Mouse (Mus musculus) hindbrain, embryonic 11.5 days (tissue): ENCODE measurements around the gene Rassf2. TPM values are rescaled to one million over a fixed set of nuclear protein-coding genes. Genes with fewer than 3 reads are reported as not detected.
A peak's percentile ranks its signal among the peaks of the same experiment; 100 is the strongest.

Experiments used
- ATAC-seq: fragments of 200-750 bp; cut with Nextera tagmentation; 2 replicates; pipeline ENCODE4 v1.8.0; 2017; ENCODE audit warnings: mild to moderate bottlenecking, moderate TSS enrichment, moderate library complexity; ENCODE audit not compliant: low FRiP score
- DNase-seq: peaks from one replicate; pipeline ENCODE4 v3.0.0-alpha.2; 2015; ENCODE audit warnings: low spot score
- H3K27ac ChIP-seq: fragments of 300-500 bp; sonication (generic); 2 replicates; pipeline ENCODE4 v1.5.1; 2014; ENCODE audit warnings: mild to moderate bottlenecking, low read depth, low read length
- H3K27me3 ChIP-seq: fragments of 300-500 bp; sonication (generic); 2 replicates; pipeline ENCODE4 v1.6.1; 2014; ENCODE audit warnings: mild to moderate bottlenecking, low read length, moderate library complexity, mixed read lengths; ENCODE audit not compliant: control insufficient read depth, insufficient read depth
- H3K36me3 ChIP-seq: fragments of 300-500 bp; sonication (generic); 2 replicates; pipeline ENCODE4 v1.6.1; 2014; ENCODE audit warnings: mild to moderate bottlenecking, low read length, moderate library complexity, mixed read lengths; ENCODE audit not compliant: control insufficient read depth, insufficient read depth
- H3K4me1 ChIP-seq: fragments of 300-500 bp; sonication (generic); replicated peaks from 2 replicates; pipeline ENCODE4 v1.6.1; 2014; ENCODE audit warnings: low read length, mixed read lengths; ENCODE audit not compliant: control insufficient read depth, insufficient read depth
- H3K4me2 ChIP-seq: fragments of 300-500 bp; sonication (generic); replicated peaks from 2 replicates; pipeline ENCODE4 v1.6.1; 2014; ENCODE audit warnings: mild to moderate bottlenecking, low read depth, low read length
- H3K4me3 ChIP-seq: fragments of 300-500 bp; sonication (generic); 2 replicates; pipeline ENCODE4 v1.5.1; 2014; ENCODE audit warnings: low read depth, low read length
- H3K9ac ChIP-seq: fragments of 300-500 bp; sonication (generic); 2 replicates; pipeline ENCODE4 v1.6.1; 2014; ENCODE audit warnings: low read depth, low read length
- H3K9me3 ChIP-seq: fragments of 300-500 bp; sonication (generic); 2 replicates; pipeline ENCODE4 v1.6.1; 2016; ENCODE audit warnings: low read length; ENCODE audit not compliant: control insufficient read depth
- WGBS: fragments of 180-500 bp; shearing (Covaris S2); extraction: QIAGEN DNeasy Blood & Tissue Kit; methylation state at CpG from one replicate; pipeline ENCODE4 v1.1.7; 2014; 5-methylcytosine and 5-hydroxymethylcytosine counted together
- polyA plus RNA-seq: library from polyadenylated mRNA; unstranded; fragments of >200 nt; fragmentation: Nextera tagmentation; extraction: Ambion mirVana; gene quantifications from 2 replicates; pipeline ENCODE4 v1.2.1, GENCODE M21; 2014

Gene Rassf2
- polyA plus RNA-seq, 1 experiment from 2014 or later, result 27.2 TPM

DNA sequence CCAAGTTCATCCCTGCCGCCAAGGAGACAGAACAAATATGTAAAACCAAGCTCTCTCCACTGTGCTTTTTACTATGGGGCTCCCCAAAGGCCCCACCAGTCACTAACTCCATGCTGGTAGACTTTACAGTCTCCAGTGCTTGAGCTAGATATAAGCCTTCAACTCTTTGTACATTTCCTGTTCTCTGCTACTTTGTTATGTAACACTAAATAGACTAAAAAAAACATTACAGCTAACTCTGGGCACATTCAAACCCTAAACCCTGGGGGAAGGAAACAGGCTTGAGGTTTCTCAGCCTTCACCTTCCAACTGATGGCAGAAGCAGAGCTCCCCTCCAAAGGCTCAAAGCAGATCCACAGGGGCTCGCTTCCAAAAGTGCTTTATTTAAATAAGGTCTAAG, 37.6 kb downstream of the Rassf2 start:
- Histone ChIP-seq H3K27me3 (no peaks in the 10 kb centered on the region), H3K36me3 (no peaks in the 10 kb centered on the region), H3K9ac (no peak overlapping the region), H3K4me2 (no peak overlapping the region), H3K9me3 (no peaks in the 10 kb centered on the region), H3K4me1 (no peaks in the 10 kb centered on the region), H3K27ac (no peak overlapping the region), H3K4me3 (no peak overlapping the region)
- 84% methylated on average over 2 of the region's 2 CpGs for WGBS
- DNase-seq (no peak), ATAC-seq (no peak)

DNA sequence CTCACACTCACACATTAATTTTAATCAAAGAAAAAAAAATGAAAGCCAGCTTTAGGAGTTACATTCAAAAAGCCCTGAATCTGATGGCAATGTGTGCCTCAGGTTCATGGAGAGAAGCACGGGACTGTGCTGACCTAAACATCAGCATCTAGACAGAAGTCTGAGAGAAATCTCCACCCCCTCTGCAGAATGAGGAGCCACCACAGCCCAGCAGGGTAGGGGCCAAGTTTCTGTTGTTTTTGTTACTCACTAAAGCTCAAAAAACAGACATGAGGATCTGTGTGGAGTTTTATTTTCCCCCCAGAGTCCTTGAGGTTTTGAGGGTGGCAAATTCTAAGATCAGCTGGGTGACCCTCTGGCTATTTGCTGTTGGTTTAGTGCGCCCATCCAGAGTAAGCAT, 41.5 kb downstream of the Rassf2 start:
- H3K27me3 ChIP-seq, result no peaks in the 10 kb centered on the region
- H3K4me1 ChIP-seq, result no peaks in the 10 kb centered on the region
- DNase-seq, result no peak
- H3K9me3 ChIP-seq, result no peaks in the 10 kb centered on the region
- H3K4me3 ChIP-seq, result no peak overlapping the region
- H3K4me2 ChIP-seq, result no peak overlapping the region
- no peak overlapping the region for H3K27ac ChIP-seq
- no peak for ATAC-seq
- H3K36me3 ChIP-seq, result no peaks in the 10 kb centered on the region
- no peak overlapping the region for H3K9ac ChIP-seq
- 73% methylated on average over 2 of the region's 2 CpGs for WGBS

DNA sequence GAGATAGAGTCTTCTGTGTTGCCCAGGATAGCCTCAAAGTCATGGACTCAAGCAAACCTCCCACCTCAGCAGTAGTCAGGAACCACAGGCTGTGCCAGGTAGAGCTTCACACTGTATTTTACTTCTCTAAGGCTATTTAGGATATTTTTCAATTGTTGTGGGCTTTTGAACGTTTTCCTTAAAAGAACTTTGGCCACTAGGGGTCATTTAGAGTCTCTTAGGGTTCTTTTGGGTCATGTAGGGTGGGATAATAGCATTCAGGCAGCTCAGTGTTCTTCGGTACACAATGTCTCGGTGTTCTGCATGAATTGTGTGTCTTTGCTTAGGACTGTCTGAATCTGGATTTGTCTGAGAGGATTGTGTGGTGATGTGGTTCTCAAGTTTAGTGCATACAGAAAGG, 42.1 kb downstream of the Rassf2 start:
- no peak overlapping the region for H3K27ac ChIP-seq
- DNase-seq, result no peak
- WGBS, result 47% methylated on average over 3 of the region's 3 CpGs

DNA sequence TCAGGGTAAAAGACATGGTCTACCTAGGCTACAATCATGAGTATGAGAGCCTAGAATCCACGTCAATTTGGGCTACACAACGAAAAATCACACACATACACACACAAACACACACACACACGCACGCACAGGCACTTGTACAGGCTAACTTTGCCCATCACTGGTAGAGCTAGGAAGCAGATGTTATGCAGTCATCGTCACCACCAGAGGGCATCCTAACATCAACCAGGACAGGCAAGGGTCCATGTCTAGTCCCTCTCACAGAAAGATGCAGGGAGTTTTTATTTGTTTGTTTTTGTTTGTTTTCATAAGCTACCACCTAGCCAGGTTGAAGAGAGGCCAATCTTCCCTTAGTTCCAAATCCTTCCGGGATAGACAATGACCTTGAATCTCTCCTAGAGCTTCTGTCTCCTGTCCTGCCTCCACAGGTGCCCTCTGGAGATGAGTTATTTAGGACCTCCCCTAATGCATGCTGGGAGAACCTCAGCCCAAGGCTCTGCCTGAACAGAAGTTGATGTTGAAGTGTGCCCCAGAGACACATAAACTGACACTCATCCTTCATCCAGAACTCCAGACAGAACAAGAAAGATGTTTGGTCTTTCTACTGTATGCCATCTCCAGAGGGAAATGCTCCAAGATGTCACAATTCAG, 47.4 kb downstream of the Rassf2 start:
- Histone ChIP-seq H3K27me3 (no peaks in the 10 kb centered on the region), H3K9ac (no peak overlapping the region), H3K4me2 (no peak overlapping the region), H3K9me3 (no peaks in the 10 kb centered on the region), H3K36me3 (no peaks in the 10 kb centered on the region), H3K27ac (no peak overlapping the region), H3K4me3 (no peak overlapping the region), H3K4me1 (no peaks in the 10 kb centered on the region)
- ATAC-seq, result peak; percentile 61; the same call in 1 of the 2 replicates
- DNase-seq, result peak; percentile 78
- 24% methylated on average over 6 of the region's 6 CpGs for WGBS

More for the DNA sequence above, 42.1 kb downstream of the Rassf2 start:
- H3K36me3 ChIP-seq, result no peaks in the 10 kb centered on the region
- no peaks in the 10 kb centered on the region for H3K9me3 ChIP-seq
- H3K4me1 ChIP-seq, result no peaks in the 10 kb centered on the region
- no peaks in the 10 kb centered on the region for H3K27me3 ChIP-seq
- no peak overlapping the region for H3K4me2 ChIP-seq
- no peak for ATAC-seq
- no peak overlapping the region for H3K9ac ChIP-seq
- no peak overlapping the region for H3K4me3 ChIP-seq

DNA sequence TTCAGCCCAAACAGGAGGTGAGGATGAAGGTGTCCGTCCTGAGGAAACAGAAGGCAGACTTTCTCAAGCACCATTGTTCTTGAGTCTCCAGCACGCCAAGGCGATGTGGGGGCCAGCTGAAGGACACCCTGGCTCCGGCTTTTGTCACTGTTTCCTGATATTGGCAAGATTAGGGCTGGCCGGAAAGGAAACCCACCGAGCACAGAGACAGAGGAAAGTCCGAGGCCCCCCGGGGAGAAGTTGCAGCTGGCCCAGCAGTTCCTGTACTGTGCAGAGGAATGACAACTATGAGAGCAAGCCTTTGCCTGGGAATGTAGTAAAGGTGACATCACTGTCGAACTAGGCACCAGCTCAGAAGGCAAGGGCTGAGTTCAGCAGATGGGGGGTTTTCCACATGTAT, 49.2 kb downstream of the Rassf2 start:
- WGBS, result 52% methylated on average over 9 of the region's 9 CpGs
- ATAC-seq (no peak), DNase-seq (no peak)
- Histone ChIP-seq H3K36me3 (no peaks in the 10 kb centered on the region), H3K9ac (no peak overlapping the region), H3K4me1 (no peaks in the 10 kb centered on the region), H3K4me3 (no peak overlapping the region), H3K27me3 (no peaks in the 10 kb centered on the region), H3K27ac (no peak overlapping the region), H3K9me3 (no peaks in the 10 kb centered on the region), H3K4me2 (no peak overlapping the region)

DNA sequence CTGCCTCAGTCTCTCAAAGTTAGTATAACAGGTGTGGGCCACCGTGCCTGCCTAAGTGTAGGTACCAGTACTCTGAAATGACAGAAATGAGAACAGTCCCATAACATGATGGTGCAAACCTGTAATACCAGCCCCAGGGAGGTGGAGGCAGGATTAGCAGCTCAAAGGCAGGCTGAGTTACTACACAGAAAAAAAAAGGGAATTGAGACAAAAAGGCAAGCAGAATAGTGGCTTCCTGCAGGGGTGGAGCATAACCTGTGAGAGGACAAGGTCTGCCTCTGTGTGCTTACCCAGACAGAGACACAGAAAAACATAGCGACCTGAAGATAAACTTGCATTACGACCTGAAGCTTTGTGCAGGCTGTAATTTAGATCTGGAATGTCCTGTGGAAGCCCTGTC, 53.4 kb downstream of the Rassf2 start:
- H3K4me1 ChIP-seq, result no peaks in the 10 kb centered on the region
- H3K4me2 ChIP-seq, result no peak overlapping the region
- WGBS, result 82% methylated on average over 3 of the region's 3 CpGs
- DNase-seq (no peak), ATAC-seq (no peak)
- H3K9me3 ChIP-seq, result no peaks in the 10 kb centered on the region
- H3K27me3 ChIP-seq, result no peaks in the 10 kb centered on the region
- no peaks in the 10 kb centered on the region for H3K36me3 ChIP-seq
- no peak overlapping the region for H3K27ac ChIP-seq
- H3K4me3 ChIP-seq, result no peak overlapping the region
- H3K9ac ChIP-seq, result no peak overlapping the region

DNA sequence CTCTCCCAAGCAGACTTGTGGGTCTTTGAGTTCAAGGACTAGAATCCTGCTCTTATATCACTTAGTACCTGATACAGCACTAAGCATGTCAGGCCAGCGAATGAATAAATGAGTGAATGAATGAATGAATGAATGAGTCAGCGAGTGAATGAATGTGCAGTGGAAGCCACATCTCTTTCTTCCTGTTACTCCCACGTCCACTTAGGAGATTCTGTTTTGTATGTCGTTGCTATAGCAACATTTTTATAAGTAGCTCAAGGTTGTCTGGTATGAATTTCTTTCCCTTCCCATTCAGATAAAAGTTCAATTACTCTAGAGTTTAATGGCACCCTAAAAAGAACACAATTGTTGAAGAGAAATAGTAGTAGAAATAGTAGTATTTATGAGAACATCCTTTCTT, 59.0 kb downstream of the Rassf2 start:
- Histone ChIP-seq H3K4me1 (no peaks in the 10 kb centered on the region), H3K9me3 (no peaks in the 10 kb centered on the region), H3K27me3 (no peaks in the 10 kb centered on the region), H3K9ac (no peak overlapping the region), H3K27ac (no peak overlapping the region), H3K4me3 (no peak overlapping the region), H3K4me2 (no peak overlapping the region), H3K36me3 (no peaks in the 10 kb centered on the region)
- 88% methylated on average over 4 of the region's 4 CpGs for WGBS
- DNase-seq, result no peak
- ATAC-seq, result no peak

DNA sequence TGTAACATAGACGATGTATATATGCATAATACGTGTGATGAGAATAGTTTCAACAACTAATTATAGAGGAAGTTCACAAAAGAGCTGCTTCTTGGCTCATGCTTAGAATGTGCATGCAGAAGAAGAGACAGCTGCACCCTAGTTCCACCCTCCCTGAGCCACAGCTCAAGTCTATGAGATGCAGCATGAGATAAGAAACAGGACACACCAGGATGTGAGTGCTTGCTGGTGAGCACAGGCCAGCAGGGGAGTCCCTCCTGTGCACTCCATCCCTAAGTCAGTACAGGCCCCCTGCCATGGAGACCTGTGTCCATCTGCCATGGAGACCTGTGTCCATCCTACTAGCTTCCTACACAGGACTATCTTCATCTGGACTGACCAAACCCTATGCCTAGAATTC, 59.5 kb downstream of the Rassf2 start:
- WGBS, result 93% methylated on average over 2 of the region's 2 CpGs

DNA sequence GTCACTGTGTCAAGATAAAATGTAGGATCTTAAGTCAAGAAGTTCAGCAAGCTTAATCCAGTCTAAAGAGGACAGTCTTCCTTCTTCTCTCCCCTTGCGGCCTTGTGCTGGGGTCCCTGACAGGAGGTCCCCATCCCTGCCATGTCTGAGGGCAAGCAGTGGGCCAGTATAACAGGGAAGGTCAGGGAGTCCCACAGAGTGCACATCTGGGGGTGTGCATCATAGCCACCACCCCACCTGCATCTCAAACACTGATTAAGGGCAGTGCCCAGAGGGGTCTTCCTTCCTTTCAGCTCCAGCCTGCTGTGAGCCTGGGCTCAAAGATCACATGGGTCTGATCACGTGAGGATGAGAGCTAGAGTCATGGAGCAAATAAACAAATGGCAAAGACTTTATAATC, 68.4 kb downstream of the Rassf2 start:
- 85% methylated on average over 2 of the region's 2 CpGs for WGBS

More for the DNA sequence above, 59.5 kb downstream of the Rassf2 start:
- Histone ChIP-seq H3K9me3 (no peaks in the 10 kb centered on the region), H3K4me3 (no peak overlapping the region), H3K27me3 (no peaks in the 10 kb centered on the region), H3K27ac (no peak overlapping the region), H3K4me2 (no peak overlapping the region), H3K9ac (no peak overlapping the region), H3K4me1 (no peaks in the 10 kb centered on the region), H3K36me3 (no peaks in the 10 kb centered on the region)
- DNase-seq, result no peak
- ATAC-seq, result no peak

More for the DNA sequence above, 68.4 kb downstream of the Rassf2 start:
- Histone ChIP-seq H3K9ac (no peak overlapping the region), H3K4me3 (no peak overlapping the region), H3K9me3 (no peaks in the 10 kb centered on the region), H3K4me1 (no peaks in the 10 kb centered on the region), H3K4me2 (no peak overlapping the region), H3K36me3 (no peaks in the 10 kb centered on the region), H3K27me3 (no peaks in the 10 kb centered on the region), H3K27ac (no peak overlapping the region)
- no peak for ATAC-seq
- no peak for DNase-seq
